Mouse (Mus musculus) brain, embryonic 14.5 days (tissue): ENCODE measurements around the gene Tln2.

Experiments
- CTCF ChIP-seq: fragments of 200-500 bp; IDR thresholded peaks from 2 replicates; pipeline ENCODE4 v1.5.1; 2012; ENCODE audit warnings: inconsistent platforms, mild to moderate bottlenecking, moderate library complexity, borderline replicate concordance; ENCODE audit not compliant: insufficient read depth, insufficient read length; ENCODE audit errors: extremely low read depth
- POLR2A ChIP-seq: fragments of 200-500 bp; IDR thresholded peaks from 2 replicates; pipeline ENCODE4 v1.6.1; 2012; ENCODE audit warnings: mild to moderate bottlenecking, inconsistent platforms, borderline replicate concordance; ENCODE audit not compliant: poor library complexity, insufficient read depth, insufficient read length, severe bottlenecking; ENCODE audit errors: extremely low read depth

- TF ChIP-seq POLR2A = no peak
- TF ChIP-seq CTCF = no peak
Observed at GRCm38 (mm10) chr9:67539776-67540706, 19.5 kb downstream of the Tln2 start.
